Mouse (Mus musculus): ENCODE data around the gene Fam92a. TPM values are rescaled to one million over a fixed set of nuclear protein-coding genes. Genes with fewer than 3 reads are reported as not detected.
A peak's percentile ranks its signal among the peaks of the same experiment; 100 is the strongest.
"Not testable (repeated sequence)": the region's sequence is repeated elsewhere in the genome, so short reads cannot be mapped to it uniquely, and the experiment has no call there.

Gene Fam92a
- 90.0 and 91.8 TPM in 2 replicates for polyA plus RNA-seq (2015; fragmentation: Nextera tagmentation; extraction: Ambion mirVana)

- Histone ChIP-seq H3K4me3 (replicated peaks) (peak within 1 kb of the TSS; percentile 82), H3K27me3 (no peaks in the 10 kb centered on the region), H3K9ac (peak within 1 kb of the TSS; percentile 91), H3K9me3 (replicated peaks) (no peaks in the 10 kb centered on the region), H3K36me3 (peaks cover 17% of the 10 kb centered on the region), H3K4me1 (peaks cover 8% of the 10 kb centered on the region), H3K27ac (peak within 1 kb of the TSS; percentile 88), H3K4me2 (peak within 1 kb of the TSS; percentile 69)
- peak; percentile 95 for ATAC-seq (replicated peaks; ENCODE audit: low FRiP score)
- under 1% methylated on average over 74 of the region's 74 CpGs for WGBS
These were observed at the start of gene Fam92a for GRCm38 (mm10) chr4:12171318-12172091. TSS of gene Fam92a (minus strand) at chr4:12172015.

- Histone ChIP-seq H3K4me2 (no peak overlapping the region), H3K4me1 (no peaks in the 10 kb centered on the region), H3K27ac (no peak overlapping the region), H3K9ac (no peak overlapping the region), H3K4me3 (replicated peaks) (no peak overlapping the region), H3K9me3 (replicated peaks) (no peaks in the 10 kb centered on the region), H3K27me3 (no peaks in the 10 kb centered on the region), H3K36me3 (no peaks in the 10 kb centered on the region)
- ATAC-seq (replicated peaks; ENCODE audit: low FRiP score), result no peak
- 95% methylated on average over 10 of the region's 10 CpGs for WGBS
These were observed 7.2 kb upstream of the Fam92a start for GRCm38 (mm10) chr4:12178992-12179391.

- H3K27me3 ChIP-seq, result no peaks in the 10 kb centered on the region
- peak overlapping the region; percentile 69 for H3K4me2 ChIP-seq
- no peaks in the 10 kb centered on the region for H3K9me3 ChIP-seq (replicated peaks)
- H3K9ac ChIP-seq, result peak overlapping the region; percentile 91
- H3K36me3 ChIP-seq, result peaks cover 22% of the 10 kb centered on the region
- H3K27ac ChIP-seq, result peak overlapping the region; percentile 88
- ATAC-seq (replicated peaks; ENCODE audit: low FRiP score), result no peak
- peak overlapping the region; percentile 82 for H3K4me3 ChIP-seq (replicated peaks)
- 13% methylated on average over 9 of the region's 9 CpGs for WGBS
- peaks cover 8% of the 10 kb centered on the region for H3K4me1 ChIP-seq
These were observed 863 bp downstream of the Fam92a start for GRCm38 (mm10) chr4:12170986-12171317.

GRCm38 (mm10) chr4:12147660-12148059, 24.2 kb downstream of the Fam92a start:
- Histone ChIP-seq H3K4me2 (no peak overlapping the region), H3K27ac (no peak overlapping the region), H3K36me3 (peaks cover 40% of the 10 kb centered on the region), H3K9me3 (replicated peaks) (peaks cover 6% of the 10 kb centered on the region; the same call in 1 of the 2 replicates), H3K4me1 (no peaks in the 10 kb centered on the region), H3K27me3 (no peaks in the 10 kb centered on the region), H3K4me3 (replicated peaks) (no peak overlapping the region), H3K9ac (no peak overlapping the region)
- ATAC-seq (replicated peaks; ENCODE audit: low FRiP score), result no peak

GRCm38 (mm10) chr4:12141516-12141915, 30.3 kb downstream of the Fam92a start:
- H3K4me3 ChIP-seq (replicated peaks); ATAC-seq (replicated peaks; ENCODE audit: low FRiP score); H3K9ac ChIP-seq; H3K9me3 ChIP-seq (replicated peaks); H3K27me3 ChIP-seq; H3K4me2 ChIP-seq; H3K27ac ChIP-seq; H3K4me1 ChIP-seq: not testable (repeated sequence)
- 92% methylated on average over 7 of the region's 7 CpGs for WGBS
- peaks cover 12% of the 10 kb centered on the region for H3K36me3 ChIP-seq

- peak; percentile 92 for ATAC-seq (replicated peaks; ENCODE audit: low FRiP score)
These were observed 31.2 kb downstream of the Fam92a start for GRCm38 (mm10) chr4:12140592-12141062.

GRCm38 (mm10) chr4:12140141-12140567, 31.7 kb downstream of the Fam92a start, which contains the start of gene Rbm12b1:
TSS of gene Rbm12b1 (plus strand) at chr4:12140264.
- not testable (repeated sequence) for H3K9me3 ChIP-seq (replicated peaks); H3K36me3 ChIP-seq; H3K4me1 ChIP-seq; H3K27me3 ChIP-seq
- Histone ChIP-seq H3K4me2 (peak within 1 kb of the TSS; percentile 51), H3K9ac (0 out of 2 replicates have a peak within 1 kb of the TSS, but pooled peaks have one; percentile 31), H3K27ac (peak within 1 kb of the TSS; percentile 45; the same call in 1 of the 2 replicates), H3K4me3 (replicated peaks) (peak within 1 kb of the TSS; percentile 44)
- 3% methylated on average over 19 of the region's 32 CpGs for WGBS
- peak; percentile 99 for ATAC-seq (replicated peaks; ENCODE audit: low FRiP score)

More at GRCm38 (mm10) chr4:12140592-12141062, 31.2 kb downstream of the Fam92a start:
- not testable (repeated sequence) for H3K27ac ChIP-seq; H3K4me1 ChIP-seq; H3K27me3 ChIP-seq; H3K9me3 ChIP-seq (replicated peaks); H3K36me3 ChIP-seq
- whole genome bisulfite sequencing, result 9% methylated on average over 23 of the region's 40 CpGs
- Histone ChIP-seq H3K4me2 (peak overlapping the region; percentile 49), H3K9ac (0 out of 2 replicates have a peak overlapping the region, but pooled peaks have one; percentile 31), H3K4me3 (replicated peaks) (peak overlapping the region; percentile 44)

Other genes with a start within 250 kb of the Fam92a start
- gene Gm10604, start 190.8 kb downstream of the Fam92a start, polyA plus RNA-seq (2015; fragmentation: Nextera tagmentation; extraction: Ambion mirVana), result 0.36 TPM in 2 replicates
- 13.1 and 13.4 TPM in 2 replicates for gene Rbm12b2, start 82.6 kb downstream of the Fam92a start, polyA plus RNA-seq (2015; fragmentation: Nextera tagmentation; extraction: Ambion mirVana)
- gene Rbm12b1, start 31.8 kb downstream of the Fam92a start, polyA plus RNA-seq (2015; fragmentation: Nextera tagmentation; extraction: Ambion mirVana), result 4.8 and 5.7 TPM in 2 replicates